Mouse (Mus musculus): ENCODE results near the gene Itpkb. TPM values are rescaled to one million over a fixed set of nuclear protein-coding genes. Genes with fewer than 3 reads are reported as not detected.

Gene Itpkb
- polyA plus RNA-seq, 1 experiment from 2014 or later, result 1.8 TPM

DNA sequence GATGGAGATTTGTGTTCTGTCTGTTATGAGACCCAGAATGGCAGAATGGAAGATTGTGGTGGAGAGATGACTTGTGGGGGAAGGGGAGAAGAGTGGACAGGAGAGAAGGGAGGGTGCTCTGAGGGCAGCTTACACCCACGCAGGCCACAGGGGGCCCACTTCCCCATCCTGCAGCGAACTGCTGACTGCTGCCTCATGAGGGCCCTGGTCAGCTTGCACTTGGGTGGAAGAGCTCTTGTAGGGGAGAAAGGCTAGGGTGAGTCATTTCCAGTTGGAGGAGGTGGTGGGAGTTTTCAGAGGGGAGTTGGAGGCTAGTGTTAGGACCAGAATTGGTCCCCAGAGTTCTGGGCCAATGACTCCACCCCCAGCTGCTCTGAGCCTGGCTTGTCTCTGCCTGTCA is 86.8 kb downstream of the Itpkb start:
- no peak for ATAC-seq (ENCODE audit: low FRiP score, low TSS enrichment)
- Histone ChIP-seq H3K9ac (replicated peaks; ENCODE audit: low read length) (no peak overlapping the region), H3K4me1 (ENCODE audit: control insufficient read depth, insufficient read depth, low read length) (peaks cover 13% of the 10 kb centered on the region), H3K27me3 (ENCODE audit: control insufficient read depth, insufficient read depth, low read length) (no peaks in the 10 kb centered on the region), H3K27ac (replicated peaks; ENCODE audit: low read depth, low read length) (no peak overlapping the region), H3K4me2 (ENCODE audit: low read length) (no peak overlapping the region), H3K9me3 (ENCODE audit: control insufficient read depth, low read length) (no peaks in the 10 kb centered on the region), H3K36me3 (ENCODE audit: control insufficient read depth, insufficient read depth, low read length) (no peaks in the 10 kb centered on the region), H3K4me3 (replicated peaks; ENCODE audit: low read depth, low read length) (no peak overlapping the region)
- no peak for DNase-seq
- WGBS, result 60% methylated on average over 2 of the region's 2 CpGs

DNA sequence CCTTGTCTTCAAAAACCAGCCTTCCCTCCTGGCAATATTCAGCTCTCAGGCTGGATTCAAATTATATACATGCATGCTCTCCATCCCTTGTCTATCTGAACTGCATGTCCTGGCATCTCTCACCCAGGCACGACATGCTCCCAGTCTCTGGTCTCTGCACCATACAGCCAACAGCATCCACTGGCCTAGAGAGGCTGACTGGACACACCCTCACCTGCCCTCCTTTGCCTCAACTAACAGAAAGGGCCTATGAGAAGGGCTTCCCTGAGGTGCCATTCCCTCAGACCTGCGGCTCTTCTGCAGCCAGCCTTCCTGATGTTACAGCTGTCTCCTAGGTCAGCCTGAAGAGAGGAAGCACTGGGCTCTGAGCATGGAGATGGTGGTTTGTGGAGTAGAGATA is 88.8 kb downstream of the Itpkb start:
- H3K9me3 ChIP-seq (ENCODE audit: control insufficient read depth, low read length), result no peaks in the 10 kb centered on the region
- no peak for DNase-seq
- WGBS, result 89% methylated on average over 2 of the region's 2 CpGs
- no peaks in the 10 kb centered on the region for H3K27me3 ChIP-seq (ENCODE audit: control insufficient read depth, insufficient read depth, low read length)
- no peak overlapping the region for H3K27ac ChIP-seq (replicated peaks; ENCODE audit: low read depth, low read length)
- no peak overlapping the region for H3K4me2 ChIP-seq (ENCODE audit: low read length)
- no peaks in the 10 kb centered on the region for H3K36me3 ChIP-seq (ENCODE audit: control insufficient read depth, insufficient read depth, low read length)
- no peak for ATAC-seq (ENCODE audit: low FRiP score, low TSS enrichment)
- no peak overlapping the region for H3K4me3 ChIP-seq (replicated peaks; ENCODE audit: low read depth, low read length)
- peaks cover 13% of the 10 kb centered on the region for H3K4me1 ChIP-seq (ENCODE audit: control insufficient read depth, insufficient read depth, low read length)
- H3K9ac ChIP-seq (replicated peaks; ENCODE audit: low read length), result no peak overlapping the region

DNA sequence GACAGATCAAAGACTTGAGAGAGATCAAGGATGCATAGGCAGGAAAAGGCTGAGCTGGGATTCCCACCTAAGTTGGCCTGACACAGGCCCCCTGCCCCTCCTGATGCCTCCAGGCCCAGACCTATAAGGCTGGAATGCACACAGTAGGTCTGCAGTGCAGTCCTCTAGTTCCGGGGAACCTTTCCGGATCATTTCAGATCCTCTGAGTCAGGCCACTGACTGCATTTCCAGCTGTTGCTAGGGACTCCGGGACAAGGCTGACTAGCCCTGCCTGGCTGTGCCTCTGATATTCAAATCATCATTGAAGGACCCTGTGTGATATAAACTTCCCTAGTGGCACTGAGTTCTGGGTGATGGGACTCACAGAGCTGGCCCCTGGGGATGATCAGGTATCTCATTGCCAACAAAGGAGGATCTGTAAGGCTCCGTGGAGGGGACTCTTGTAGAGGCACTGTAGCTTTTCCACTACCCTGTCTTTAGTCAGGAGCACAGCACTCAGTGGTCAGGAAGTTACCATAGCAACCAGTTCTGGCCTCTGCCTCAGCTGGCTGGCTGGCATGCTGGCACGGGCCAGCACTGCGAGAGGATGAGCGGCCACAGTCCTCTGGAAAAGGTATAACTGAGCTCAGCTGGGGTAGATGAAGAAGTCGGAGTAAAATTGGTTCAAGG is 90.3 kb downstream of the Itpkb start:
- ATAC-seq (ENCODE audit: low FRiP score, low TSS enrichment), result peak; percentile 46; the same call in 1 of the 2 replicates
- H3K4me2 ChIP-seq (ENCODE audit: low read length), result peak overlapping the region; percentile 21; the same call in 1 of the 2 replicates
- peak overlapping the region; percentile 37 for H3K27ac ChIP-seq (replicated peaks; ENCODE audit: low read depth, low read length)
- H3K4me1 ChIP-seq (ENCODE audit: control insufficient read depth, insufficient read depth, low read length), result peaks cover 13% of the 10 kb centered on the region
- H3K9ac ChIP-seq (replicated peaks; ENCODE audit: low read length), result no peak overlapping the region
- H3K27me3 ChIP-seq (ENCODE audit: control insufficient read depth, insufficient read depth, low read length), result no peaks in the 10 kb centered on the region
- WGBS, result 17% methylated on average over 8 of the region's 8 CpGs
- H3K36me3 ChIP-seq (ENCODE audit: control insufficient read depth, insufficient read depth, low read length), result no peaks in the 10 kb centered on the region
- DNase-seq, result peak; percentile 82
- H3K4me3 ChIP-seq (replicated peaks; ENCODE audit: low read depth, low read length), result no peak overlapping the region
- no peaks in the 10 kb centered on the region for H3K9me3 ChIP-seq (ENCODE audit: control insufficient read depth, low read length)

DNA sequence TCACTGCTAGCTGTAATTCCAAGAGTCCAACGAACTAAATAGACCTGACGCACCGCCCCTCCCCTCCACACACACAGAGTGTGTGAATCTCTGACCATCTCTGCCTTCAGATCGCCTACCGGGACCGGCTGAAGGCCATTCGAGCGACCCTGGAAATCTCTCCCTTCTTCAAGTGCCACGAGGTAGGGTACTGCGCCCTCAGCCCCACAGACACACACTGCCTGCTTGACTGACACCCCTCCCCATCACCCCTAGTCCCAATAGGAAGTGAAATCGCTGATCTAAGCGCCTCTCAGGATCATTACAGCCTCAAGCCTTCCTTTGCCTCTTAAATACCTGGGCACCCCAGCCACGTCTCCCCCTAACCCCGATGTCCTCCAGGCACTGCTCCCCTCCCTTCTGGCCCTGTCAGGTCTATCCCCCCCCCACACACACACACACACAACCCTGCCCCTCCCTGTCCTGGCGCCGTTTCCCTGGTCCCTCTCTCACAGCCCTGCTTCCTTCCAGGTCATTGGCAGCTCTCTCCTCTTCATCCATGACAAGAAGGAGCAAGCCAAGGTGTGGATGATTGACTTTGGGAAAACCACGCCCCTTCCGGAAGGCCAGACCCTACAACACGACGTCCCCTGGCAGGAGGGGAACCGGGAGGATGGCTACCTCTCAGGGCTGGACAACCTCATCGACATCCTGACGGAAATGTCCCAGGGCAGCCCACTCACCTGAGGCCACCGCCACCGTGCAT is 91.1 kb downstream of the Itpkb start:
- peak; percentile 11; the same call in 1 of the 2 replicates for ATAC-seq (ENCODE audit: low FRiP score, low TSS enrichment)
- no peaks in the 10 kb centered on the region for H3K36me3 ChIP-seq (ENCODE audit: control insufficient read depth, insufficient read depth, low read length)
- no peak for DNase-seq
- H3K4me2 ChIP-seq (ENCODE audit: low read length), result peak overlapping the region; percentile 21
- no peak overlapping the region for H3K4me3 ChIP-seq (replicated peaks; ENCODE audit: low read depth, low read length)
- H3K9ac ChIP-seq (replicated peaks; ENCODE audit: low read length), result no peak overlapping the region
- no peaks in the 10 kb centered on the region for H3K27me3 ChIP-seq (ENCODE audit: control insufficient read depth, insufficient read depth, low read length)
- H3K27ac ChIP-seq (replicated peaks; ENCODE audit: low read depth, low read length), result peak overlapping the region; percentile 37; the same call in 1 of the 2 replicates
- WGBS, result 50% methylated on average over 25 of the region's 25 CpGs
- H3K9me3 ChIP-seq (ENCODE audit: control insufficient read depth, low read length), result no peaks in the 10 kb centered on the region
- H3K4me1 ChIP-seq (ENCODE audit: control insufficient read depth, insufficient read depth, low read length), result peaks cover 13% of the 10 kb centered on the region

DNA sequence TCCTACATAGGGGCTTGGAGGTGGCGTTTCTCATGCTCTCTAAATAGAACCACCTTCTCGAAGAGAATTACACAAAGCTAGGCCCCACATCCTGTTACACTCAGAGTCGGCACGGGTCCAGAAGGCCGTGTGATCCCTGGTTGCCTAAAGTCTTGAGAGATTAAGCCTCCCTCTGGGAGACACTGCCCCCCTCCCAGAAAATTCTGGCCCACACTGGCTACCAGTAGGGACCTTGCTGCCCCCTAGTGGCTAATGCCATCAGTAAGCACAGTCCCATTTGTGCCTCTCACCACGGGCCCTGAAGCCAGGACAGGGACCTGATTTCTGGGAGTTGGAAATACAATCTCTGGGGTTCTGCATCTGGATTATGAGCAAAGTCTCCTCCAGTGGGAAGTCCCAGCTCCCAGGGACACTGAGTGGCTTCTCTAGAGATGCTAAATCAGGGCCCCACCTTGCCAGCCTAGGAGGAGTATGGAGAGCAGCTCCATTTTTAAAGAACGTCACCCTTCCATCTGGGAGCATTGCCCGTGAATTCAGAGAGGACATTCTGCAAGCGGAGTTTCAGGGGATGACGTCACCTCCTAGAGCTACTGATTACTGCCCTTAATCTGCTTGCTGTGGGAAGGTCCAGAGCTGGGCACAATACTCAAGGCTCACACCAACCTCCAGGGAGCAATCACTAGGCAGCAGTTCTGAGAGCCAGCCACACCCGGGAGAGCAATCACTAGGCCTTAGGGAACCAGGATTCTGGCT is 92.0 kb downstream of the Itpkb start:
- 28% methylated on average over 11 of the region's 11 CpGs for WGBS
- Histone ChIP-seq H3K4me3 (replicated peaks; ENCODE audit: low read depth, low read length) (no peak overlapping the region), H3K36me3 (ENCODE audit: control insufficient read depth, insufficient read depth, low read length) (no peaks in the 10 kb centered on the region), H3K27me3 (ENCODE audit: control insufficient read depth, insufficient read depth, low read length) (no peaks in the 10 kb centered on the region), H3K4me2 (ENCODE audit: low read length) (peak overlapping the region; percentile 21), H3K4me1 (ENCODE audit: control insufficient read depth, insufficient read depth, low read length) (peaks cover 13% of the 10 kb centered on the region), H3K9ac (replicated peaks; ENCODE audit: low read length) (no peak overlapping the region), H3K27ac (replicated peaks; ENCODE audit: low read depth, low read length) (no peak overlapping the region), H3K9me3 (ENCODE audit: control insufficient read depth, low read length) (no peaks in the 10 kb centered on the region)
- DNase-seq, result peak; percentile 89
- peak; percentile 47; the same call in 1 of the 2 replicates for ATAC-seq (ENCODE audit: low FRiP score, low TSS enrichment)

DNA sequence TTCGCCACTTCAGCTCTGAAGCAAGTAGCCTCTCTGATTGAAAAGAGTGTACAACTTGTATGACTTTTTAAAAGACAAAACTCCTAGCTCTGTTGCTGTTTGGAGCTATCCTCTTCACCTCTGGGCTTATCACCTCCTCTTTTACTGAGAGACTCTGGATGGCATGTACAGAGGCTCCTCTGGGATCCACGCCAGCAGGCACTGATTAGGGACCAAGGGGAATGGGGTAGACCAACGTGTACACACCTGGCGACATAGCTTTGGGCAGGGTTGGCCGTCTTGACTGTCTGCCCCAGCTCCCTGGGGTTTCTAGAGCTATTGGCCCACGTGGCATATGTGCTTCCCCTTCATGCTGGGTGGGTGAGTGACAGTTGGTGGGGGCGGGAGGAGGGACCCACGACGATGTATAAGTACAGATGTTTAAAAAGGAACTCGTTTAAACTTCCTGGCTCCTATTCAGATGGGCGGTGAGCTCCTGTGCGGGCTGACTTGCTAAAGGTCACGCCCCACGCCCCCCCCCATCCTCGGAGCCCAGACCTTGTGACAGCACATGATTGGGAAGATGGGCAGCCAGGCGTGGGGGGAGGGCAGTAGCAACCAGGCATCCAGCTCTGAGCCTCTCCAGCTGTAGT is 92.8 kb downstream of the Itpkb start:
- ATAC-seq (ENCODE audit: low FRiP score, low TSS enrichment) (no peak), DNase-seq (no peak)
- Histone ChIP-seq H3K4me1 (ENCODE audit: control insufficient read depth, insufficient read depth, low read length) (peaks cover 13% of the 10 kb centered on the region), H3K36me3 (ENCODE audit: control insufficient read depth, insufficient read depth, low read length) (no peaks in the 10 kb centered on the region), H3K27ac (replicated peaks; ENCODE audit: low read depth, low read length) (no peak overlapping the region), H3K9me3 (ENCODE audit: control insufficient read depth, low read length) (no peaks in the 10 kb centered on the region), H3K27me3 (ENCODE audit: control insufficient read depth, insufficient read depth, low read length) (no peaks in the 10 kb centered on the region), H3K4me2 (ENCODE audit: low read length) (no peak overlapping the region), H3K4me3 (replicated peaks; ENCODE audit: low read depth, low read length) (no peak overlapping the region), H3K9ac (replicated peaks; ENCODE audit: low read length) (no peak overlapping the region)
- WGBS, result 61% methylated on average over 16 of the region's 16 CpGs

DNA sequence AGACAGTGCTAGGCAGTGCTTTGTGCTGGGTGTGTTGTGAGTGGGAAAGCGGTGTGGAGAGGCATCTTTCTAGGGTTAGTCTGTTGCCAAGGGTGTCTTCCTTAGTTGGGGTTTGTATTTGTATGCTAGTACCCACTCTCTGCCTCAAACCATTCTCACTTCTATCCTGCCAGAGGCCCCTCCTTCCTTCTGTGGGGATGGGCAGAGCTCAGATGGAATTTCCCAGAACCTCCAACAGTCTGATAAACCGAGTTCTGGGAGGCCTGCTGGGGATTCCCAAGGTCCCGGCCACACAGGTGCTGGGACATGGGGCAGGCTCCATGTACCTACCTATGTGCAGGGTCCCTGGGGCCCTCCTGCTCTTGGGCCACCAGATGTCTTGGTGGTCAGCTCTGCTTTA is 93.6 kb downstream of the Itpkb start:
- H3K4me3 ChIP-seq (replicated peaks; ENCODE audit: low read depth, low read length), result no peak overlapping the region
- ATAC-seq (ENCODE audit: low FRiP score, low TSS enrichment), result no peak
- no peaks in the 10 kb centered on the region for H3K9me3 ChIP-seq (ENCODE audit: control insufficient read depth, low read length)
- WGBS, result 85% methylated on average over 3 of the region's 3 CpGs
- H3K36me3 ChIP-seq (ENCODE audit: control insufficient read depth, insufficient read depth, low read length), result no peaks in the 10 kb centered on the region
- H3K9ac ChIP-seq (replicated peaks; ENCODE audit: low read length), result no peak overlapping the region
- no peaks in the 10 kb centered on the region for H3K27me3 ChIP-seq (ENCODE audit: control insufficient read depth, insufficient read depth, low read length)
- H3K4me1 ChIP-seq (ENCODE audit: control insufficient read depth, insufficient read depth, low read length), result peaks cover 13% of the 10 kb centered on the region
- no peak for DNase-seq
- H3K27ac ChIP-seq (replicated peaks; ENCODE audit: low read depth, low read length), result no peak overlapping the region
- no peak overlapping the region for H3K4me2 ChIP-seq (ENCODE audit: low read length)

DNA sequence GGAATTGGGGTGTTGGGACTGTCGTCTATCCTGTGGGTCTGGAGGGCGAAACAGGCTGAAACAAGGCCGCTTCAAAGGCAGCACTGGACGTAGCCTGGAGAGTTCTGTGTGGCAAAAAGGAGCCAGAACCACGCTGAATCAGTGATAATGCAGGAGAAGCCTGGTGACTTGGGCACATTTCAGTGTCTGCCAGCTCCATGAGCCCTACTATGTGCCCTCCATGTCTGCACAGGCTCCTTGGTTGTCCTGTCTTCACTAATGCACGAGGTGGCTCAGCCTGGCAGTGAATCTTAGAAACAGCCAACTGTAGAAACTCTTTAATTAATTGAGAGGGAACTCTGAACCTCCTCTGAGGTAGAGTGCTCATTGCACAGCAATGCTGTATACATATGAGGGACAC is 96.1 kb downstream of the Itpkb start:
- no peaks in the 10 kb centered on the region for H3K9me3 ChIP-seq (ENCODE audit: control insufficient read depth, low read length)
- H3K36me3 ChIP-seq (ENCODE audit: control insufficient read depth, insufficient read depth, low read length), result no peaks in the 10 kb centered on the region
- ATAC-seq (ENCODE audit: low FRiP score, low TSS enrichment) (no peak), DNase-seq (no peak)
- peaks cover 4% of the 10 kb centered on the region; the same call in 1 of the 2 replicates for H3K4me1 ChIP-seq (ENCODE audit: control insufficient read depth, insufficient read depth, low read length)
- H3K4me3 ChIP-seq (replicated peaks; ENCODE audit: low read depth, low read length), result no peak overlapping the region
- H3K27me3 ChIP-seq (ENCODE audit: control insufficient read depth, insufficient read depth, low read length), result no peaks in the 10 kb centered on the region
- no peak overlapping the region for H3K27ac ChIP-seq (replicated peaks; ENCODE audit: low read depth, low read length)
- no peak overlapping the region for H3K4me2 ChIP-seq (ENCODE audit: low read length)
- no peak overlapping the region for H3K9ac ChIP-seq (replicated peaks; ENCODE audit: low read length)
- WGBS, result 85% methylated on average over 6 of the region's 6 CpGs
